Mouse (Mus musculus) liver, embryonic 14.5 days (tissue): ENCODE measurements around the gene Dvl2.

Experiments
- CTCF ChIP-seq: IDR thresholded peaks from 2 replicates; pipeline ENCODE4 v1.5.1; 2016; ENCODE audit warnings: antibody characterized with exemption, low read depth, control low read depth
- EP300 ChIP-seq: IDR thresholded peaks from 2 replicates; pipeline ENCODE4 v1.6.1; 2016; ENCODE audit warnings: antibody characterized with exemption, low read depth

DNA sequence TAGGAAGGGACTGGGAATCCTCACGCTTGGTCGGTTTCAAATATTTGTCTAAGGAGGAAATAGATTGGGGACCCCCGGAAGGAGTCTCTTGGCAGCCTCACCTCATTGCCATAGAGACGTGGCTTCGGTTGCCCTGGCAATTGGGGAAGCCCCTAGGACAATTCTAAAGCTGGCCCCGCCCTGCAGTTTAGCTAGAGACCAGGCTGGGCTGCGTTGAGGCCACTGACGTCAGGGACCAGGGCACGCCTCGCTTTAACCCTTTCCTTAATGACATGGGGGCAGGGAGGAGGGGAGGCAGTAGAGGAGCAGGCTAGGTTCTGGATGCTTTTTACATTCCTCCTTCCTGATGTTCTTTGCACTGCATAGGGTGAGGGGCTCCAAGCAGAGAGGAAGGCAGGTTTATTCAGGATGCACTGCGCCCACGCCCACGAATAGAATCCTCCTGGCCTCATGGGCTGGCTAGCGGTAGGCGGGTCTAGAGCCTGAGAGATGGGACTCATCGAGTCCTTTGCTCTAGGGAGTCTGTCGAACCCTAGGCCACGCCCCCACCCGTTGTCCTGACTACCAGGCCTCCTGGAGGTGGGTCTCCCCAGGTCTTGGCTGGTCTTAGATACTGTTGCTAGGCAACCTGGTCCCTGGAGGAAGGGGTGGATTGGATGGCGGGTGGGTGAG is 28.9 kb downstream of the Dvl2 start:
- TF ChIP-seq CTCF (no peak), EP300 (no peak)
